Mouse (Mus musculus) bone marrow, adult 2 months (tissue): ENCODE data around the gene Bcl11a.

Source experiments
- CTCF ChIP-seq: fragments of 200-500 bp; IDR thresholded peaks from 2 replicates; pipeline ENCODE4 v1.5.1; 2011; ENCODE audit warnings: low read length, control low read depth; ENCODE audit not compliant: control insufficient read depth, insufficient read depth
- POLR2A ChIP-seq: fragments of 200-500 bp; IDR thresholded peaks from 2 replicates; pipeline ENCODE4 v1.6.1; 2011; ENCODE audit warnings: low read depth, mild to moderate bottlenecking, control low read depth, low read length, borderline replicate concordance; ENCODE audit not compliant: control insufficient read depth

GRCm38 (mm10) chr11:24080541-24080940, 2.7 kb downstream of the Bcl11a start:
- TF ChIP-seq CTCF (no peak), POLR2A (no peak)
